ENCODE assay signal across 19 mouse cellular contexts in genomic region chr19:3695976-3696375, GRCm38 (mm10). TPM values are rescaled to one million over a fixed set of nuclear protein-coding genes. Genes with fewer than 3 reads are reported as not detected.
DNase-seq lines count a peak whose midpoint lies in the region; ATAC-seq and TF ChIP-seq lines count a peak whose summit lies in the region.
"Had no signal": no experiment of that assay in that cellular context is flagged by ENCODE, and none has a peak within 500 bp of the region (broad histone marks: within the 10 kb centered on the region; RNA-seq: fewer than 3 reads in every experiment).

No protein-coding gene starts in this region.

- no peaks in the 10 kb centered on the region for H3K36me3 ChIP-seq in liver, postnatal 0 days (replicated peaks; ENCODE audit: insufficient read depth, low read length)
- H3K36me3 ChIP-seq: embryonic facial prominence, embryonic 10.5 days; embryonic facial prominence, embryonic 12.5 days; forebrain, embryonic 15.5 days had no signal

- no peak for TF ChIP-seq CTCF in liver, postnatal 0 days (IDR thresholded peaks at IDR 0.05; ENCODE audit: low read depth)

- no peak for TF ChIP-seq EP300 in liver, postnatal 0 days (IDR thresholded peaks at IDR 0.05; ENCODE audit: low read depth)

- no peaks in the 10 kb centered on the region for H3K27me3 ChIP-seq in liver, postnatal 0 days (ENCODE audit: insufficient read depth, low read length)
- H3K27me3 ChIP-seq: embryonic facial prominence, embryonic 12.5 days; forebrain, embryonic 15.5 days had no signal

- H3K27ac ChIP-seq in liver, postnatal 0 days (ENCODE audit: low read depth): peak overlapping the region; percentile 68
- H3K27ac ChIP-seq: embryonic facial prominence, embryonic 10.5 days; embryonic facial prominence, embryonic 12.5 days; forebrain, embryonic 13.5 days; forebrain, embryonic 15.5 days had no signal

- H3K4me2 ChIP-seq in liver, postnatal 0 days (ENCODE audit: low read depth, low read length): no peak overlapping the region
- H3K4me2 ChIP-seq: embryonic facial prominence, embryonic 12.5 days; forebrain, embryonic 13.5 days; forebrain, embryonic 15.5 days had no signal

- ATAC-seq in liver, postnatal 0 days: peak; percentile 14; the same call in 1 of the 2 replicates
- peak; percentile 51 for ATAC-seq in granulocyte monocyte progenitor cell, adult 5-6 weeks (replicated peaks; ENCODE audit: poor library complexity, severe bottlenecking)
- ATAC-seq: forebrain, embryonic 13.5 days; forebrain, embryonic 15.5 days; forebrain, postnatal 0 days had no signal

- no peaks in the 10 kb centered on the region for H3K9me3 ChIP-seq in liver, postnatal 0 days (ENCODE audit: low read length)
- H3K9me3 ChIP-seq: embryonic facial prominence, embryonic 10.5 days; embryonic facial prominence, embryonic 12.5 days; forebrain, embryonic 13.5 days; forebrain, embryonic 15.5 days had no signal

- 52% methylated on average over 8 of the region's 8 CpGs for WGBS in liver, postnatal 0 days (ENCODE audit: insufficient replicate concordance)

- no peak overlapping the region for H3K9ac ChIP-seq in liver, postnatal 0 days (replicated peaks)
- H3K9ac ChIP-seq: embryonic facial prominence, embryonic 12.5 days; forebrain, embryonic 13.5 days; forebrain, embryonic 15.5 days; forebrain, postnatal 0 days had no signal

- peak; percentile 44 for DNase-seq in adrenal gland, postnatal 14 days
- DNase-seq in adrenal gland, postnatal 25 days: no peak
- DNase-seq in liver, postnatal 0 days: no peak
- DNase-seq in liver: no peak
- peak; percentile 37 for DNase-seq in 416B (ENCODE audit: low read depth)
- DNase-seq in embryo, embryonic 10 days (ENCODE audit: low spot score): no peak
- DNase-seq in spleen, postnatal 36 days (ENCODE audit: low spot score in 2 of 2): no peak
- DNase-seq: cerebellum, adult 11-12 months; cerebellum, adult 2 months; cerebellum, adult 9-10 months; cerebellum, postnatal 10 days; cerebellum, postnatal 25 days; embryo, embryonic 11 days; forebrain, postnatal 0 days had no signal

- no peak overlapping the region for H3K4me3 ChIP-seq in liver, postnatal 0 days (ENCODE audit: low read depth, low read length)
- H3K4me3 ChIP-seq: embryonic facial prominence, embryonic 10.5 days; embryonic facial prominence, embryonic 12.5 days; forebrain, embryonic 13.5 days; forebrain, embryonic 15.5 days had no signal

- peaks cover 15% of the 10 kb centered on the region for H3K4me1 ChIP-seq in liver, postnatal 0 days (ENCODE audit: insufficient read depth)
- H3K4me1 ChIP-seq: embryonic facial prominence, embryonic 10.5 days; embryonic facial prominence, embryonic 12.5 days; forebrain, embryonic 13.5 days; forebrain, embryonic 15.5 days had no signal

RNA-seq across cellular contexts. Expression of gene Lrp5, which starts 9.6 kb away (rescaled TPM):
- 96.5 and 97.9 TPM in 2 replicates for total RNA-seq in adrenal gland, postnatal 14 days (2021)
- 97.9 and 117 TPM in 2 replicates for total RNA-seq in adrenal gland, postnatal 25 days (2021)
- polyA plus RNA-seq in liver, postnatal 0 days (2015; fragmentation: Nextera tagmentation; extraction: Ambion mirVana): 2.7 and 3.6 TPM in 2 replicates
- total RNA-seq in granulocyte monocyte progenitor cell, adult 5-6 weeks (2014; fragmentation: Nextera tagmentation): 28.0 and 36.6 TPM in 2 replicates
- 12.5 and 15.1 TPM in 2 replicates for total RNA-seq in granulocyte monocyte progenitor cell, adult 5-6 weeks (2017)

RNA-seq across cellular contexts. Expression of gene 1810055G02Rik, which starts 12.1 kb away (rescaled TPM):
- 29.2 and 33.7 TPM in 2 replicates for total RNA-seq in adrenal gland, postnatal 14 days (2021)
- 21.2 and 30.4 TPM in 2 replicates for total RNA-seq in adrenal gland, postnatal 25 days (2021)
- 48.2 and 52.7 TPM in 2 replicates for polyA plus RNA-seq in liver, postnatal 0 days (2015; fragmentation: Nextera tagmentation; extraction: Ambion mirVana)
- 10.0 and 13.4 TPM in 2 replicates for total RNA-seq in granulocyte monocyte progenitor cell, adult 5-6 weeks (2014; fragmentation: Nextera tagmentation)
- total RNA-seq in granulocyte monocyte progenitor cell, adult 5-6 weeks (2017): 4.5 and 9.0 TPM in 2 replicates

Comparison
In these comparisons a context has a peak if more than half of its experiments do, and no peak if none do; other contexts are left out.
1. DNase-seq: peak in adrenal gland, postnatal 14 days (single experiment) and 416B (single experiment); none in adrenal gland, postnatal 25 days (single experiment), liver, postnatal 0 days (single experiment), liver (single experiment), embryo, embryonic 10 days (single experiment) and spleen, postnatal 36 days (0 of 2).